13 mouse cellular contexts compared by ENCODE assay signal in the genomic region with DNA sequence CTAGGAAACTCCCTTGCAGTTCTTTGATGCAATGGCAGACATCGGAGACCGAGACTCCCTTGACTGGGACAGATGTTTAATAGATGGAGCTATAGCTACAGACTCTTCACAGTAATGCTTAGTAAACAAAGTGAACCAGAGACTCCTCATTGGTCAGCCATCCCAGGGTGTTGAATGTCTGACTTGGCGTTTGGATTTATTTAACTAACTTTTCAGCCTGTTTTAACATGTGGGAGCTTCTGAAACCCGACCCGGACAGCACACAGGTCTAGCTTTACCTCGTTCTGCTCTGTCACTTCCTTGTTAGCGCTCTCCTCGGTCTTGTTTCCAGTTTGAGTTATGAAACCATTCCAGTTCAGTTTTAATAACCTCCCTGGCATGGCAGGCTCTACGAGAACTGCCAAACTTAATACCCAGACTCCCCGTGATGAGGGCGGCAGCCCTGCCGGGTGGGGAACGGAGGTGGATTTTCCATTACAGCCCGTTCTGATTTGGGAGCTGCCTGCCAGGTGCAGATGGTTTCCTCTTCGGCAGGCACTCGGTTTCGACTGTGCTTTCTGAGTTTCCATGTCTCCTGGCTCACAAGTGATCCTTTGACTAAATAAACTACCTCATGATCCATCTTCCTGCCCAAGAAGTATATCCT.
DNase-seq lines count a peak whose midpoint lies in the region; ATAC-seq and TF ChIP-seq lines count a peak whose summit lies in the region.
"Had no signal": no experiment of that assay in that cellular context is flagged by ENCODE, and none has a peak within 500 bp of the region (broad histone marks: within the 10 kb centered on the region; RNA-seq: fewer than 3 reads in every experiment).

No protein-coding gene starts in this region.

- no peaks in the 10 kb centered on the region for H3K9me3 ChIP-seq in hindbrain, embryonic 12.5 days (replicated peaks)
- no peaks in the 10 kb centered on the region for H3K9me3 ChIP-seq in hindbrain, embryonic 16.5 days (ENCODE audit: control insufficient read depth, low read length)
- no peaks in the 10 kb centered on the region for H3K9me3 ChIP-seq in kidney, postnatal 0 days (replicated peaks; ENCODE audit: low read length)
- no peaks in the 10 kb centered on the region for H3K9me3 ChIP-seq in stomach, postnatal 0 days (ENCODE audit: control insufficient read depth, low read length)
- H3K9me3 ChIP-seq in hindbrain, embryonic 13.5 days, result no peaks in the 10 kb centered on the region
- H3K9me3 ChIP-seq: forebrain, embryonic 13.5 days had no signal

- H3K4me2 ChIP-seq in hindbrain, embryonic 12.5 days (replicated peaks), result peak overlapping the region; percentile 6; the same call in 1 of the 2 replicates
- no peak overlapping the region for H3K4me2 ChIP-seq in hindbrain, embryonic 16.5 days (ENCODE audit: low read length)
- H3K4me2 ChIP-seq in kidney, postnatal 0 days (ENCODE audit: low read length), result peak overlapping the region; percentile 50
- H3K4me2 ChIP-seq in stomach, postnatal 0 days (replicated peaks; ENCODE audit: low read depth), result peak overlapping the region; percentile 55
- H3K4me2 ChIP-seq in hindbrain, embryonic 13.5 days, result no peak overlapping the region
- H3K4me2 ChIP-seq: forebrain, embryonic 13.5 days; heart, embryonic 12.5 days had no signal

- no peak for TF ChIP-seq EP300 in stomach, postnatal 0 days (optimal IDR thresholded peaks at IDR 0.05)

- no peak overlapping the region for H3K27ac ChIP-seq in hindbrain, embryonic 12.5 days
- no peak overlapping the region for H3K27ac ChIP-seq in hindbrain, embryonic 16.5 days (ENCODE audit: low read depth, low read length)
- no peak overlapping the region for H3K27ac ChIP-seq in kidney, postnatal 0 days
- H3K27ac ChIP-seq in stomach, postnatal 0 days (replicated peaks), result no peak overlapping the region
- H3K27ac ChIP-seq in hindbrain, embryonic 13.5 days, result no peak overlapping the region
- H3K27ac ChIP-seq: forebrain, embryonic 13.5 days; left cerebral cortex, adult 2 months had no signal

- peak; percentile 1 to 18 for DNase-seq in urinary bladder, postnatal 36 days (ENCODE audit: low spot score in 2 of 2)
- no peak for DNase-seq in urinary bladder, postnatal 4 days (ENCODE audit: low spot score in 2 of 2)
- DNase-seq in kidney, postnatal 0 days (ENCODE audit: low spot score), result peak; percentile 86
- no peak for DNase-seq in stomach, postnatal 0 days (ENCODE audit: low spot score)
- no peak for DNase-seq in adrenal gland, postnatal 10 days
- DNase-seq: liver, postnatal 0 days had no signal

- no peak overlapping the region for H3K9ac ChIP-seq in hindbrain, embryonic 12.5 days
- no peak overlapping the region for H3K9ac ChIP-seq in hindbrain, embryonic 16.5 days (ENCODE audit: low read depth, low read length)
- 0 out of 2 replicates have a peak overlapping the region, but pooled peaks have one; percentile 23 for H3K9ac ChIP-seq in kidney, postnatal 0 days (ENCODE audit: low read depth, low read length)
- no peak overlapping the region for H3K9ac ChIP-seq in stomach, postnatal 0 days (ENCODE audit: low read length)
- no peak overlapping the region for H3K9ac ChIP-seq in hindbrain, embryonic 13.5 days
- H3K9ac ChIP-seq: forebrain, embryonic 13.5 days; heart, embryonic 12.5 days; liver, postnatal 0 days had no signal

- no peak overlapping the region for H3K4me3 ChIP-seq in hindbrain, embryonic 12.5 days
- no peak overlapping the region for H3K4me3 ChIP-seq in hindbrain, embryonic 16.5 days (ENCODE audit: low read length)
- H3K4me3 ChIP-seq in kidney, postnatal 0 days (replicated peaks; ENCODE audit: low read depth, low read length), result peak overlapping the region; percentile 26
- peak overlapping the region; percentile 20; the same call in 1 of the 2 replicates for H3K4me3 ChIP-seq in stomach, postnatal 0 days (ENCODE audit: low read depth, low read length)
- no peak overlapping the region for H3K4me3 ChIP-seq in hindbrain, embryonic 13.5 days
- H3K4me3 ChIP-seq: forebrain, embryonic 13.5 days; heart, embryonic 12.5 days; left cerebral cortex, adult 2 months had no signal

- H3K4me1 ChIP-seq in hindbrain, embryonic 12.5 days, result no peaks in the 10 kb centered on the region
- H3K4me1 ChIP-seq in hindbrain, embryonic 16.5 days (ENCODE audit: control insufficient read depth, insufficient read depth, low read depth, low read length), result no peaks in the 10 kb centered on the region
- H3K4me1 ChIP-seq in kidney, postnatal 0 days (replicated peaks; ENCODE audit: insufficient read depth, low read length), result no peaks in the 10 kb centered on the region
- H3K4me1 ChIP-seq in stomach, postnatal 0 days (replicated peaks; ENCODE audit: control insufficient read depth, insufficient read depth), result no peaks in the 10 kb centered on the region
- H3K4me1 ChIP-seq in hindbrain, embryonic 13.5 days (replicated peaks), result no peaks in the 10 kb centered on the region
- H3K4me1 ChIP-seq: forebrain, embryonic 13.5 days; heart, embryonic 12.5 days had no signal

- ATAC-seq in hindbrain, embryonic 12.5 days (ENCODE audit: low FRiP score), result no peak
- ATAC-seq in hindbrain, embryonic 16.5 days, result no peak
- ATAC-seq in kidney, postnatal 0 days (replicated peaks; ENCODE audit: low FRiP score, low read depth), result peak; percentile 74
- ATAC-seq in stomach, postnatal 0 days (ENCODE audit: low FRiP score, low TSS enrichment), result no peak
- no peak for ATAC-seq in hindbrain, embryonic 13.5 days (ENCODE audit: low FRiP score)
- ATAC-seq: forebrain, embryonic 13.5 days; liver, postnatal 0 days; midbrain, embryonic 16.5 days had no signal

- no peaks in the 10 kb centered on the region for H3K27me3 ChIP-seq in hindbrain, embryonic 12.5 days
- H3K27me3 ChIP-seq in hindbrain, embryonic 16.5 days (replicated peaks; ENCODE audit: control insufficient read depth, insufficient read depth, low read length), result no peaks in the 10 kb centered on the region
- H3K27me3 ChIP-seq in kidney, postnatal 0 days (ENCODE audit: insufficient read depth, low read length), result no peaks in the 10 kb centered on the region
- H3K27me3 ChIP-seq in stomach, postnatal 0 days (ENCODE audit: control insufficient read depth, insufficient read depth, low read length), result no peaks in the 10 kb centered on the region
- no peaks in the 10 kb centered on the region for H3K27me3 ChIP-seq in hindbrain, embryonic 13.5 days
- H3K27me3 ChIP-seq: forebrain, embryonic 13.5 days; heart, embryonic 12.5 days had no signal

- H3K36me3 ChIP-seq in hindbrain, embryonic 12.5 days, result no peaks in the 10 kb centered on the region
- no peaks in the 10 kb centered on the region for H3K36me3 ChIP-seq in hindbrain, embryonic 16.5 days (ENCODE audit: control insufficient read depth, insufficient read depth, low read length)
- no peaks in the 10 kb centered on the region for H3K36me3 ChIP-seq in kidney, postnatal 0 days (ENCODE audit: insufficient read depth, low read length)
- H3K36me3 ChIP-seq in stomach, postnatal 0 days (ENCODE audit: control insufficient read depth, insufficient read depth, low read length), result no peaks in the 10 kb centered on the region
- H3K36me3 ChIP-seq in hindbrain, embryonic 13.5 days, result no peaks in the 10 kb centered on the region
- H3K36me3 ChIP-seq: heart, embryonic 12.5 days had no signal

- WGBS in hindbrain, embryonic 12.5 days, result 68% methylated on average over 17 of the region's 17 CpGs
- WGBS in hindbrain, embryonic 16.5 days, result 81% methylated on average over 17 of the region's 17 CpGs
- WGBS in kidney, postnatal 0 days, result 22% methylated on average over 17 of the region's 17 CpGs
- 29% methylated on average over 17 of the region's 17 CpGs for WGBS in stomach, postnatal 0 days
- 81% methylated on average over 17 of the region's 17 CpGs for WGBS in hindbrain, embryonic 13.5 days

- no peak for TF ChIP-seq CTCF in kidney, postnatal 0 days (IDR thresholded peaks at IDR 0.05; ENCODE audit: low read depth)
- TF ChIP-seq CTCF in stomach, postnatal 0 days (IDR thresholded peaks at IDR 0.05; ENCODE audit: low read depth), result no peak

Comparison
In these comparisons a context has a peak if more than half of its experiments do, and no peak if none do; other contexts are left out.
1. H3K4me2 ChIP-seq: peak in hindbrain, embryonic 12.5 days (single experiment), kidney, postnatal 0 days (single experiment) and stomach, postnatal 0 days (single experiment); none in hindbrain, embryonic 16.5 days (single experiment) and hindbrain, embryonic 13.5 days (single experiment).
2. DNase-seq: peak in urinary bladder, postnatal 36 days (2 of 2) and kidney, postnatal 0 days (single experiment); none in urinary bladder, postnatal 4 days (0 of 2), stomach, postnatal 0 days (single experiment) and adrenal gland, postnatal 10 days (single experiment).
3. H3K4me3 ChIP-seq: peak in kidney, postnatal 0 days (single experiment) and stomach, postnatal 0 days (single experiment); none in hindbrain, embryonic 12.5 days (single experiment), hindbrain, embryonic 16.5 days (single experiment) and hindbrain, embryonic 13.5 days (single experiment).